Mouse (Mus musculus) Patski (cell line): ENCODE measurements around the gene Esyt1. TPM values are rescaled to one million over a fixed set of nuclear protein-coding genes. Genes with fewer than 3 reads are reported as not detected.
"Not testable (repeated sequence)": the region's sequence is repeated elsewhere in the genome, so short reads cannot be mapped to it uniquely, and the experiment has no call there.

Experiments used
- ATAC-seq: fragments of 100-300 bp; one replicate; pipeline ENCODE4 v1.8.0; 2021
- CTCF ChIA-PET: fragments of 350-600 bp; sonication (Branson Sonifier 250); formaldehyde crosslinking; loops from one replicate; lab custom pipeline; 2022; ENCODE audit warnings: inconsistent platforms; lab: Charles Lee
- POLR2A ChIA-PET: fragments of 350-600 bp; sonication (Branson Sonifier 250); formaldehyde crosslinking; loops from one replicate; lab custom pipeline; 2022; ENCODE audit warnings: antibody characterized with exemption, inconsistent platforms; lab: Charles Lee
- DNase-seq: peaks from one replicate; pipeline ENCODE4 v3.0.0-alpha.2; 2011; ENCODE audit warnings: low read depth, low spot score
- H3K27me3 ChIP-seq: fragments of 371-371 bp; one replicate; pipeline ENCODE4 v1.5.1; 2021
- CTCF ChIP-seq: fragments of 100-300 bp; IDR thresholded peaks from one replicate; pipeline ENCODE4 v1.5.1; 2021
- in situ Hi-C: fragments of 300-500 bp; cut with MboI; formaldehyde crosslinking; loops from 3 replicates; pipeline ENCODE4 v1.11.1; 2018; ENCODE audit warnings: low pct_unique_long_range_greater_than_20kb, mixed read lengths
- polyA plus RNA-seq: library from polyadenylated mRNA; unstranded; gene quantifications from one replicate; pipeline ENCODE4 v1.2.3, GENCODE M21; 2021

Esyt1 gene
- polyA plus RNA-seq, 1 experiment from 2014 or later: 75.8 TPM

- POLR2A ChIA-PET: interaction anchor here (0.6 to 2.2 kb wide), 4 partner anchors 14 to 73 kb away, joined by 3 to 8 read pairs (median 4); partner anchors contain the start of gene Myl6b
- peak; percentile 77 for DNase-seq
- peak; percentile 66 for ATAC-seq
- CTCF ChIA-PET: no interaction called here
- in situ Hi-C loops: loop anchor here (5.0 kb wide), 1 partner anchor 63 kb away; no protein-coding TSS in a partner anchor
- no peak for TF ChIP-seq CTCF
- no peaks in the 10 kb centered on the region for H3K27me3 ChIP-seq
Observed at GRCm38 (mm10) chr10:128548947-128549681, 23.4 kb upstream of the Esyt1 start, which contains the start of gene Rpl41. Gene Rpl41 (minus strand): TSS chr10:128549305.

DNA sequence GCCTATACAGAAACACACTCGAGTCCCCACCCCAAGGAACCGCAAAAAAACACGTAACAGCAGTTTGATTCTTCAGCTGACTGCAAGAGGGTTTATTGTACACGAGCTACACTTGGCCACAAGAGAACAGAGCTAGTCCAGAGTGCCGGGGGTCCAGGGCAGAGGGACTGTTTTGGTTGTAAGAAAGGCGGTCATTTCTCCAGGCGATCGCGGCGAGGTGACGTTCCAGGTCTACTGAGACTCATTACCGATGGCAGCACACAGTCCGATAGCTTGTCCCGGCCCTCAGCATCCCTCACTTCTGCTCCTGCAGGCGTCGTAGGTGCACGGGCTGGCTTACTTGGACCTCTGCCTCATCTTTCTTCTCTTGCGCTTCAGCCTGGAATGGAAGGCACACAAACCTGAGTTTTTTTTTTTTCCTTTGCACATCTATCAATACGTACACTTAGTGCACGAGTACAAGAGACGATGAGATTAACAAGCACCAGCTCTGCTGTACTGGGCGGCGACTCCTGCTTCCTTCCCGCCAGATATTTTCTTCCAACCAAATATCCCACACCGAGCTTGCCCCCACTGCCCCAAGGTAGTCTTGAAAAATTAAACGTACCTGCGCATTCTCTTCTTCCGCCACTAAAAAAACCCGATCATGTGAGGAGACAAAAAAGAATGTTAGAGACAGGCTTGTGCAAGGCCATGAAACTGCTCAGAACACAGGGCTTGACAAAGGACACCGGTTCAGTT is 22.6 kb upstream of the Esyt1 start:
- DNase-seq, ATAC-seq: not testable (repeated sequence)
- CTCF ChIA-PET: interaction anchor here (1.2 to 3.1 kb wide), 3 partner anchors 13 to 137 kb away, joined by 3 to 14 read pairs (median 7); partner anchors contain the start of genes Myl6, Nabp2 and Rnf41

DNA sequence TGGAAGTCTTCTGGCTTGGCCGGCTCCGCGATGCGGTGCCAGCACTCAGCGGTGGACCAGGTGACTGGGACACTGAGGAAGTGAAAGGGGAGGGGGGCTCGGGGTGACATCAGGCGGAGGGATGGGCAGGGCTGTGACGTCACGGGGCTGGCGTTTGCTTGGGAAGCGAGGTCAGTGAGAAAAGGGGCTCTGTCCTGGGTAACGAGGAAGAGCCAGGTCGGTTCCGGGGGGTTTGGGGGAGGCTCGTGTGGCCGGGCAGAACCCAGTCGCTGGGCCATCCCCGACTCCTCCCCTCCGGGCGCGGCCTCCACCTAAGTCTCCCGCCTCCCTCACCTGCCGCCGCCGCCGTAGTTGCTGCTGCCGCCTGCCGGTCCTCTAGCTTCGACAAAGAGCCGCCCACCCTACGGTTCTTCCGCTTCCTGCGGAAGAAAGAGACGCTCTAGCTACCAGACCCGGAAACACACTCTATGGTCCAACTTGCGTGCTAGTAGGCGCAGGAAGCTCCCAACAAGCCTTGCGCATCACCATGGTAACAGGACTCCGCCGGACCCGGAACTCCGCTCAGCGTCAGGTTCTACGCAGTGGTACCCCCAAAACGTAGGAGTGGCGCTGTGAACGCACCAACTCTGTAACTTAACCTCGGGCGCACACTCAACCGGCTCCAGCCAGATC is 21.8 kb upstream of the Esyt1 start, which contains the start of gene Zc3h10:
TSS of gene Zc3h10 (minus strand) at position 414 of the 672 bp plus-strand sequence.
- POLR2A ChIA-PET: interaction anchor here (0.7 to 2.2 kb wide), 5 partner anchors 23 to 1477 kb away, joined by 3 to 8 read pairs (median 5); partner anchors contain the start of genes Myl6b and Suox

More for the DNA sequence above, 22.6 kb upstream of the Esyt1 start:
- POLR2A ChIA-PET: interaction anchor here (0.6 to 2.2 kb wide), 10 partner anchors 17 to 1478 kb away, joined by 3 to 8 read pairs (median 4); partner anchors contain the start of genes Myl6b and Suox
- H3K27me3 ChIP-seq: not testable (repeated sequence)
- in situ Hi-C loops: loop anchor here (5.0 kb wide), 1 partner anchor 64 kb away; no protein-coding TSS in a partner anchor

GRCm38 (mm10) chr10:128546787-128547186 is 21.1 kb upstream of the Esyt1 start:
- no peak for TF ChIP-seq CTCF
- no peaks in the 10 kb centered on the region for H3K27me3 ChIP-seq
- in situ Hi-C loops: loop anchor here (5.0 kb wide), 1 partner anchor 66 kb away; no protein-coding TSS in a partner anchor
- ATAC-seq (no peak), DNase-seq (no peak)
- ChIA-PET POLR2A (interaction anchor here (1.4 to 2.2 kb wide), 4 partner anchors 22 to 127 kb away, joined by 4 to 8 read pairs (median 5); partner anchors contain the start of genes Myl6b and Suox), CTCF (interaction anchor here (0.7 to 3.1 kb wide), 10 partner anchors 9 to 210 kb away, joined by 3 to 14 read pairs (median 3); partner anchors contain the start of genes Myl6, Nabp2, Rnf41 and Smarcc2)

More for the DNA sequence above, 21.8 kb upstream of the Esyt1 start, which contains the start of gene Zc3h10:
- H3K27me3 ChIP-seq: no peaks in the 10 kb centered on the region
- TF ChIP-seq CTCF: no peak
- peak; percentile 70 for ATAC-seq
- in situ Hi-C loops: loop anchor here (5.0 kb wide), 1 partner anchor 65 kb away; no protein-coding TSS in a partner anchor
- CTCF ChIA-PET: interaction anchor here (0.7 to 3.1 kb wide), 8 partner anchors 10 to 211 kb away, joined by 3 to 14 read pairs (median 4); partner anchors contain the start of genes Myl6, Nabp2, Rnf41 and Smarcc2
- DNase-seq: peak; percentile 91

DNA sequence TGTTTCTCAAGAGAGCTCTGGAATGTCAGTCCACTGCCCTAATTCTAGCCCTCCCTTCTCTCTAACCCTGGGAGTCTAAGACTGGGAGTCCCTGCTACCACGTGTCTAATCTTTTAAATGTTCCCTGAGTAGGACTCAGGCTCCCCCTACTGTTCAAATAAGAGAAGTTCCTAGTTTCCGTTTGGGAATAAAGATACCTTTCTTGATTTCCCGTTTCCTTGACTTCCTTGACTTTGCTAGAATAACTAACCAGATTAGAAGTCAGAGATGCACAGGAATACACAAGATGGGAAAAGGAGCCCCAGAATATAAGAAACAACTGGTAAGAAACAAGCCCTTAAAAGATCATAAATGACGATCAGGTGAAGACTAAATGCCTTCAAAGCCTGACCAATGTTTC is 20.7 kb upstream of the Esyt1 start:
- no peak for ATAC-seq
- DNase-seq: no peak
- POLR2A ChIA-PET: interaction anchor here (1.7 kb wide), 1 partner anchor 86 kb away, joined by 5 read pairs; no protein-coding TSS in a partner anchor
- CTCF ChIA-PET: interaction anchor here (0.7 to 3.1 kb wide), 12 partner anchors 9 to 210 kb away, joined by 3 to 14 read pairs (median 3); partner anchors contain the start of gene Myl6
- no peak for TF ChIP-seq CTCF
- in situ Hi-C loops: loop anchor here (5.0 kb wide), 1 partner anchor 66 kb away; no protein-coding TSS in a partner anchor
- H3K27me3 ChIP-seq: no peaks in the 10 kb centered on the region

- no peak for DNase-seq
- CTCF ChIA-PET: interaction anchor here (0.7 to 3.1 kb wide), 8 partner anchors 11 to 187 kb away, joined by 3 to 14 read pairs (median 3); no protein-coding TSS in a partner anchor
- ATAC-seq: no peak
- TF ChIP-seq CTCF: no peak
- no peaks in the 10 kb centered on the region for H3K27me3 ChIP-seq
- in situ Hi-C loops: loop anchor here (5.0 kb wide), 1 partner anchor 67 kb away; no protein-coding TSS in a partner anchor
- POLR2A ChIA-PET: interaction anchor here (0.6 kb wide), 2 partner anchors 20 to 64 kb away, joined by 3 read pairs; partner anchors contain the start of gene Esyt1
Observed at GRCm38 (mm10) chr10:128545570-128545898, 19.9 kb upstream of the Esyt1 start.

GRCm38 (mm10) chr10:128544674-128545569 is 19.3 kb upstream of the Esyt1 start:
- CTCF ChIA-PET: interaction anchor here (1.1 to 3.1 kb wide), 3 partner anchors 10 to 77 kb away, joined by 3 to 14 read pairs (median 3); no protein-coding TSS in a partner anchor
- TF ChIP-seq CTCF: no peak

DNA sequence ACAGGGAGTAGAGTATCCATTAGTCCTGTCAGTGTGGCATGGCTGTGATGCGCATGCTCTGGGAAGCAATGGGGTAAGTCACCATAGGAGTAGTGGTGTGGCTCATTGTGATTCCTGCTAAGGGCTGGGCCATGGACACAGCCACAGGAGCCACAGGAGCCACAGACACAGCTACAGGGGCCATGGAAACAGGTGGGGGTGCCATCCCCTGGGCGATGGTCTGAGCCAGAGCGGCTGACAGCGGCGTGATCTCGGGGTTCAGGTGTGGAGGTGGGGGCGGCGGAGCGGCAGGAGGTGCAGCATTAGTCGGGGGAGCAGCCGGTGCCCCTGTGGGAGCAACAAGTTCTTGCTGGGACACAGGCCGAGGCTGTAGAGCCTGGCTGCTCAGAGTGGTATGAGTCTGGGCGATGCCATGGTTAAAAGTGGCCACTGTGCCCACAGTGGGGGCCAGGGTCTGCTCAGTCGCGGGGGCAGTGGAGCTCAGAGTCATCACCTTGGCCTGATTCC is 18.5 kb upstream of the Esyt1 start:
- DNase-seq: no peak
- in situ Hi-C loops: no loop called here
- CTCF ChIA-PET: no interaction called here

More at GRCm38 (mm10) chr10:128544674-128545569, 19.3 kb upstream of the Esyt1 start:
- POLR2A ChIA-PET: interaction anchor here (0.6 kb wide), 1 partner anchor 20 kb away, joined by 3 read pairs; the partner anchor contains the start of gene Esyt1
- no peaks in the 10 kb centered on the region for H3K27me3 ChIP-seq
- no peak for ATAC-seq
- in situ Hi-C loops: loop anchor here (5.0 kb wide), 1 partner anchor 67 kb away; no protein-coding TSS in a partner anchor
- no peak for DNase-seq

More for the DNA sequence above, 18.5 kb upstream of the Esyt1 start:
- ATAC-seq: no peak
- H3K27me3 ChIP-seq: no peaks in the 10 kb centered on the region
- POLR2A ChIA-PET: no interaction called here
- TF ChIP-seq CTCF: no peak
